Mouse (Mus musculus): ENCODE measurements at regions not wholly inside any gene's neighbourhood (a gene's known extent, or its start where the extent isn't known, plus 50 kb on each side); places are given as distances from the start of the nearest gene placed in this dataset.

DNA sequence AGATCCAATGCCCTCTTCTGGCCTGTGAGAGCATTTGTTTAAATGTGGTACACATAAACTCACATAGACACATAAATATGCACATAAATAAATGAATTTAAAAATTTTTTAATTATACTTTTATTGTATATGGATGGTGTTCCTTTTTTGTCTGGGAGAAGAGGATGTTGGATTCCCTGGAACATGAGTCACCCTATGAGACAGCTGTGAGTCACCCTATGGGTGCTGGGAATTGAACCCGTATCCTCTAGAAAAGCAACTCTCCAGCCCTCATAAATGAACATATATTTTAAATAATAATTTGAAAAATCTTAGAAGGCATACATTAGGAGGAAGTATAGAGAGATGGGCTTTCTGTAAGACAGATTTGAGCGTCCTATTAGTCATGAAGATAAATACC, 76.1 kb upstream of the Dynlt3 start:
- no peaks in the 10 kb centered on the region for H3K27me3 ChIP-seq (ENCODE audit: control insufficient read depth, insufficient read depth, low read length, poor library complexity, severe bottlenecking)
- no peak overlapping the region for H3K4me3 ChIP-seq (ENCODE audit: low read depth, low read length)
- H3K4me1 ChIP-seq (ENCODE audit: control insufficient read depth, insufficient read depth, low read length), result no peaks in the 10 kb centered on the region
- H3K9me3 ChIP-seq (replicated peaks; ENCODE audit: control insufficient read depth, insufficient read depth, low read length, poor library complexity, severe bottlenecking), result no peaks in the 10 kb centered on the region
- TF ChIP-seq EP300 (IDR thresholded peaks at IDR 0.05; ENCODE audit: insufficient read depth, low read depth, low read length) (no peak), POLR2A (IDR thresholded peaks at IDR 0.05; ENCODE audit: insufficient read depth, low read length) (no peak), CTCF (IDR thresholded peaks at IDR 0.05; ENCODE audit: low read depth, low read length) (no peak)
- H3K9ac ChIP-seq (ENCODE audit: low read depth, poor library complexity, severe bottlenecking), result no peak overlapping the region
- H3K27ac ChIP-seq (ENCODE audit: insufficient read depth, low read length), result no peak overlapping the region
- H3K36me3 ChIP-seq (ENCODE audit: control insufficient read depth, insufficient read depth, low read length, poor library complexity, severe bottlenecking), result no peaks in the 10 kb centered on the region

- Histone ChIP-seq H3K9ac (ENCODE audit: low read depth, poor library complexity, severe bottlenecking) (no peak overlapping the region), H3K36me3 (ENCODE audit: control insufficient read depth, insufficient read depth, low read length, poor library complexity, severe bottlenecking) (no peaks in the 10 kb centered on the region), H3K4me3 (ENCODE audit: low read depth, low read length) (no peak overlapping the region), H3K27me3 (ENCODE audit: control insufficient read depth, insufficient read depth, low read length, poor library complexity, severe bottlenecking) (no peaks in the 10 kb centered on the region), H3K27ac (ENCODE audit: insufficient read depth, low read length) (no peak overlapping the region), H3K9me3 (replicated peaks; ENCODE audit: control insufficient read depth, insufficient read depth, low read length, poor library complexity, severe bottlenecking) (no peaks in the 10 kb centered on the region), H3K4me1 (ENCODE audit: control insufficient read depth, insufficient read depth, low read length) (no peaks in the 10 kb centered on the region)
- TF ChIP-seq CTCF (IDR thresholded peaks at IDR 0.05; ENCODE audit: low read depth, low read length), result no peak
- no peak for TF ChIP-seq EP300 (IDR thresholded peaks at IDR 0.05; ENCODE audit: insufficient read depth, low read depth, low read length)
- no peak for TF ChIP-seq POLR2A (IDR thresholded peaks at IDR 0.05; ENCODE audit: insufficient read depth, low read length)
Measured at GRCm38 (mm10) chrX:9742518-9742917, 79.7 kb upstream of the Dynlt3 start.

- Histone ChIP-seq H3K27ac (ENCODE audit: insufficient read depth, low read length) (no peak overlapping the region), H3K9me3 (replicated peaks; ENCODE audit: control insufficient read depth, insufficient read depth, low read length, poor library complexity, severe bottlenecking) (no peaks in the 10 kb centered on the region), H3K4me1 (ENCODE audit: control insufficient read depth, insufficient read depth, low read length) (no peaks in the 10 kb centered on the region), H3K27me3 (ENCODE audit: control insufficient read depth, insufficient read depth, low read length, poor library complexity, severe bottlenecking) (no peaks in the 10 kb centered on the region), H3K9ac (ENCODE audit: low read depth, poor library complexity, severe bottlenecking) (no peak overlapping the region), H3K36me3 (ENCODE audit: control insufficient read depth, insufficient read depth, low read length, poor library complexity, severe bottlenecking) (no peaks in the 10 kb centered on the region), H3K4me3 (ENCODE audit: low read depth, low read length) (peak overlapping the region; percentile 30; the same call in 1 of the 2 replicates)
- TF ChIP-seq EP300 (IDR thresholded peaks at IDR 0.05; ENCODE audit: insufficient read depth, low read depth, low read length) (no peak), POLR2A (IDR thresholded peaks at IDR 0.05; ENCODE audit: insufficient read depth, low read length) (no peak), CTCF (IDR thresholded peaks at IDR 0.05; ENCODE audit: low read depth, low read length) (peak; percentile 46)
Measured at GRCm38 (mm10) chrX:9747305-9747938, 84.6 kb upstream of the Dynlt3 start.

GRCm38 (mm10) chrX:9752954-9753572, 90.3 kb upstream of the Dynlt3 start:
- TF ChIP-seq CTCF (IDR thresholded peaks at IDR 0.05; ENCODE audit: low read depth, low read length) (no peak), EP300 (IDR thresholded peaks at IDR 0.05; ENCODE audit: insufficient read depth, low read depth, low read length) (no peak), POLR2A (IDR thresholded peaks at IDR 0.05; ENCODE audit: insufficient read depth, low read length) (no peak)
- H3K36me3 ChIP-seq (ENCODE audit: control insufficient read depth, insufficient read depth, low read length, poor library complexity, severe bottlenecking), result no peaks in the 10 kb centered on the region
- no peak overlapping the region for H3K4me3 ChIP-seq (ENCODE audit: low read depth, low read length)
- H3K9me3 ChIP-seq (replicated peaks; ENCODE audit: control insufficient read depth, insufficient read depth, low read length, poor library complexity, severe bottlenecking), result no peaks in the 10 kb centered on the region
- H3K4me1 ChIP-seq (ENCODE audit: control insufficient read depth, insufficient read depth, low read length), result no peaks in the 10 kb centered on the region
- no peak overlapping the region for H3K27ac ChIP-seq (ENCODE audit: insufficient read depth, low read length)
- no peaks in the 10 kb centered on the region for H3K27me3 ChIP-seq (ENCODE audit: control insufficient read depth, insufficient read depth, low read length, poor library complexity, severe bottlenecking)
- no peak overlapping the region for H3K9ac ChIP-seq (ENCODE audit: low read depth, poor library complexity, severe bottlenecking)

- no peak overlapping the region for H3K27ac ChIP-seq (ENCODE audit: insufficient read depth, low read length)
- no peak overlapping the region for H3K4me3 ChIP-seq (ENCODE audit: low read depth, low read length)
- no peak for TF ChIP-seq POLR2A (IDR thresholded peaks at IDR 0.05; ENCODE audit: insufficient read depth, low read length)
- TF ChIP-seq CTCF (IDR thresholded peaks at IDR 0.05; ENCODE audit: low read depth, low read length), result no peak
- TF ChIP-seq EP300 (IDR thresholded peaks at IDR 0.05; ENCODE audit: insufficient read depth, low read depth, low read length), result no peak
- H3K4me1 ChIP-seq (ENCODE audit: control insufficient read depth, insufficient read depth, low read length), result no peaks in the 10 kb centered on the region
- H3K36me3 ChIP-seq (ENCODE audit: control insufficient read depth, insufficient read depth, low read length, poor library complexity, severe bottlenecking), result no peaks in the 10 kb centered on the region
- no peaks in the 10 kb centered on the region for H3K9me3 ChIP-seq (replicated peaks; ENCODE audit: control insufficient read depth, insufficient read depth, low read length, poor library complexity, severe bottlenecking)
- no peaks in the 10 kb centered on the region for H3K27me3 ChIP-seq (ENCODE audit: control insufficient read depth, insufficient read depth, low read length, poor library complexity, severe bottlenecking)
- H3K9ac ChIP-seq (ENCODE audit: low read depth, poor library complexity, severe bottlenecking), result no peak overlapping the region
Measured at GRCm38 (mm10) chrX:9769540-9769939, 77.2 kb upstream of the Hypm start.

DNA sequence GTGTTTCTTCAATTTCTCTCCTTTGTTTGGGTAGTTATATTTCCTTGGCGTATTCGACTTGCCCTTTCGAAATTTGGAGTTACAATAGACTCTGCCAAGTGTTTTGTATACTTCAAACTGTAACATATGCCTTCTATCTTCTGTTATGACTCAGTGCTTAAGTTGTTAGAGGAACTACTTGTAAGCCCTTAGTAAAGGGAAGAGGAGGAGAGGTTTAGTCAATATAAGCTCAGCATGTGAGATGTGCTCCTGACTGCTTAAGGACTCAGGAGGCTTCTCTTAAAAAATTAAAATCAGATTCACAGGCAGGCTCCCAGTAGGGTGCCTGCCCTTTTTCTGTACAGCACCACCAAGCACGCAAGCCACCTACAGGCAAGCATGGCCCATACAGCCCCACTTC, 69.2 kb upstream of the Hypm start:
- no peak for TF ChIP-seq EP300 (IDR thresholded peaks at IDR 0.05; ENCODE audit: insufficient read depth, low read depth, low read length)
- TF ChIP-seq CTCF (IDR thresholded peaks at IDR 0.05; ENCODE audit: low read depth, low read length), result no peak
- no peak for TF ChIP-seq POLR2A (IDR thresholded peaks at IDR 0.05; ENCODE audit: insufficient read depth, low read length)
- no peaks in the 10 kb centered on the region for H3K36me3 ChIP-seq (ENCODE audit: control insufficient read depth, insufficient read depth, low read length, poor library complexity, severe bottlenecking)
- H3K9ac ChIP-seq (ENCODE audit: low read depth, poor library complexity, severe bottlenecking), result no peak overlapping the region
- no peaks in the 10 kb centered on the region for H3K9me3 ChIP-seq (replicated peaks; ENCODE audit: control insufficient read depth, insufficient read depth, low read length, poor library complexity, severe bottlenecking)
- H3K27me3 ChIP-seq (ENCODE audit: control insufficient read depth, insufficient read depth, low read length, poor library complexity, severe bottlenecking), result no peaks in the 10 kb centered on the region
- H3K4me3 ChIP-seq (ENCODE audit: low read depth, low read length), result no peak overlapping the region
- H3K27ac ChIP-seq (ENCODE audit: insufficient read depth, low read length), result no peak overlapping the region
- no peaks in the 10 kb centered on the region for H3K4me1 ChIP-seq (ENCODE audit: control insufficient read depth, insufficient read depth, low read length)
